Comparison of ENCODE assay signal across 29 mouse cellular contexts in the genomic region with DNA sequence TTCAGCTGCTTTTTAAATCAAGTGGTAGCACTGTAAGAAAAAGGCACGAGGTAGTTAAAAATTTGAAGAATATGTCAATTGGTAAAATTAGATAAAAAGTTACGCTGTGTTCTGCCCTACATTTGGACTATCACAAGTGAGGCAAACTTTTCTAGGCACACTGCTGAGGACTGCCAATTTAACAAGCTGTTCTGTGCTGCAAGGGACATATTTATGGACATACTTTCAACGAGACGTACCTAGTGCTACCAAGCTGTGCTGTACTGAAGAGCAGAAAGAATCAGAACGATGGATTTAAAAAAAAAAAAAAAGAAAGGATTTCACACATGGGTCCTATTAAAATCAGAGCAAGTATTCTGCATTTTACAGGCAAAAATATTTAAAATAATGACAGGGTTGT.
DNase-seq lines count a peak whose midpoint lies in the region; ATAC-seq and TF ChIP-seq lines count a peak whose summit lies in the region.
"Had no signal": no experiment of that assay in that cellular context is flagged by ENCODE, and none has a peak within 500 bp of the region (broad histone marks: within the 10 kb centered on the region; RNA-seq: fewer than 3 reads in every experiment).

No protein-coding gene starts in this region.

- no peak overlapping the region for H3K9ac ChIP-seq in forebrain, embryonic 14.5 days (ENCODE audit: low read length)
- no peak overlapping the region for H3K9ac ChIP-seq in forebrain, embryonic 13.5 days
- H3K9ac ChIP-seq in midbrain, postnatal 0 days (replicated peaks; ENCODE audit: low read length, poor library complexity, severe bottlenecking) = no peak overlapping the region
- H3K9ac ChIP-seq: heart, embryonic 12.5 days; hindbrain, embryonic 13.5 days; limb, embryonic 12.5 days; liver, embryonic 15.5 days; lung, embryonic 14.5 days; neural tube, embryonic 15.5 days had no signal

- no peaks in the 10 kb centered on the region for H3K4me1 ChIP-seq in forebrain, embryonic 14.5 days (ENCODE audit: control insufficient read depth, insufficient read depth, low read length)
- no peaks in the 10 kb centered on the region for H3K4me1 ChIP-seq in forebrain, embryonic 13.5 days
- H3K4me1 ChIP-seq in midbrain, postnatal 0 days (ENCODE audit: insufficient read depth, low read length) = no peaks in the 10 kb centered on the region
- H3K4me1 ChIP-seq: heart, embryonic 12.5 days; hindbrain, embryonic 13.5 days; limb, embryonic 12.5 days; liver, embryonic 15.5 days; neural tube, embryonic 15.5 days had no signal

- ATAC-seq in forebrain, embryonic 14.5 days = no peak
- ATAC-seq in forebrain, embryonic 13.5 days = no peak
- ATAC-seq in CD4-positive, CD25-positive, alpha-beta regulatory T cell, adult 4 months = no peak
- no peak for ATAC-seq in midbrain, postnatal 0 days (ENCODE audit: low FRiP score)

- no peak for TF ChIP-seq CTCF in midbrain, postnatal 0 days (IDR thresholded peaks at IDR 0.05)

- no peak overlapping the region for H3K4me2 ChIP-seq in forebrain, embryonic 14.5 days (ENCODE audit: low read length)
- H3K4me2 ChIP-seq in forebrain, embryonic 13.5 days = no peak overlapping the region
- no peak overlapping the region for H3K4me2 ChIP-seq in midbrain, postnatal 0 days (ENCODE audit: low read depth, low read length, poor library complexity, severe bottlenecking)
- H3K4me2 ChIP-seq: heart, embryonic 12.5 days; hindbrain, embryonic 13.5 days; limb, embryonic 12.5 days; liver, embryonic 15.5 days; lung, embryonic 14.5 days; neural tube, embryonic 15.5 days had no signal

- DNase-seq in forebrain, embryonic 14.5 days (ENCODE audit: low spot score) = peak; percentile 20
- peak; percentile 62 for DNase-seq in layer of hippocampus, adult 11-12 months (ENCODE audit: low spot score)
- DNase-seq in layer of hippocampus, postnatal 25 days (ENCODE audit: extremely low spot score in 1 of 2, low spot score in 1 of 2) = no peak
- DNase-seq in right cerebral cortex, adult 18-20 months = peak; percentile 35
- no peak for DNase-seq in right cerebral cortex, postnatal 25 days
- no peak for DNase-seq in midbrain, postnatal 0 days (ENCODE audit: low spot score)
- DNase-seq: adrenal gland, postnatal 10 days; cerebellum, adult 18-20 months; cerebellum, postnatal 10 days; heart, adult 2 months; heart, postnatal 4 days; kidney, adult 11 months; kidney, postnatal 14 days; lung, embryonic 14.5 days; lung, postnatal 14 days; midbrain, embryonic 14.5 days; retina, postnatal 1 day; spleen, adult 18-20 months; thymus, adult 18-20 months; thymus, postnatal 25 days had no signal

- H3K27ac ChIP-seq in forebrain, embryonic 14.5 days (ENCODE audit: low read depth, low read length) = no peak overlapping the region
- no peak overlapping the region for H3K27ac ChIP-seq in forebrain, embryonic 13.5 days
- H3K27ac ChIP-seq in midbrain, postnatal 0 days (ENCODE audit: low read depth, low read length) = no peak overlapping the region
- H3K27ac ChIP-seq: heart, adult 2 months; hindbrain, embryonic 13.5 days; limb, embryonic 12.5 days; liver, embryonic 15.5 days; neural tube, embryonic 15.5 days had no signal

- H3K4me3 ChIP-seq in forebrain, embryonic 14.5 days (ENCODE audit: low read depth, low read length) = no peak overlapping the region
- no peak overlapping the region for H3K4me3 ChIP-seq in forebrain, embryonic 13.5 days
- no peak overlapping the region for H3K4me3 ChIP-seq in midbrain, postnatal 0 days (ENCODE audit: low read depth, low read length)
- H3K4me3 ChIP-seq: erythroblast, embryonic 14.5 days; heart, adult 2 months; heart, embryonic 12.5 days; hindbrain, embryonic 13.5 days; limb, embryonic 12.5 days; liver, embryonic 15.5 days; neural tube, embryonic 15.5 days had no signal

- H3K9me3 ChIP-seq in forebrain, embryonic 14.5 days (replicated peaks; ENCODE audit: control insufficient read depth, low read length) = no peaks in the 10 kb centered on the region
- no peaks in the 10 kb centered on the region for H3K9me3 ChIP-seq in forebrain, embryonic 13.5 days (replicated peaks)
- H3K9me3 ChIP-seq in midbrain, postnatal 0 days (ENCODE audit: low read length) = no peaks in the 10 kb centered on the region
- H3K9me3 ChIP-seq: G1E; heart, embryonic 12.5 days; hindbrain, embryonic 13.5 days; limb, embryonic 12.5 days; liver, embryonic 15.5 days; neural tube, embryonic 15.5 days had no signal

- 78% methylated on average over 5 of the region's 5 CpGs for WGBS in forebrain, embryonic 14.5 days
- 82% methylated on average over 5 of the region's 5 CpGs for WGBS in forebrain, embryonic 13.5 days
- WGBS in midbrain, postnatal 0 days = 68% methylated on average over 5 of the region's 5 CpGs

- H3K27me3 ChIP-seq in forebrain, embryonic 14.5 days (replicated peaks; ENCODE audit: control insufficient read depth, insufficient read depth, low read length) = no peaks in the 10 kb centered on the region
- H3K27me3 ChIP-seq in forebrain, embryonic 13.5 days = no peaks in the 10 kb centered on the region
- no peaks in the 10 kb centered on the region for H3K27me3 ChIP-seq in midbrain, postnatal 0 days (ENCODE audit: insufficient read depth, low read length)
- H3K27me3 ChIP-seq: heart, embryonic 12.5 days; hindbrain, embryonic 13.5 days; limb, embryonic 12.5 days; liver, embryonic 15.5 days; neural tube, embryonic 15.5 days had no signal

- no peaks in the 10 kb centered on the region for H3K36me3 ChIP-seq in forebrain, embryonic 14.5 days (ENCODE audit: control insufficient read depth, insufficient read depth, low read length)
- no peaks in the 10 kb centered on the region for H3K36me3 ChIP-seq in forebrain, embryonic 13.5 days (ENCODE audit: poor library complexity, severe bottlenecking)
- H3K36me3 ChIP-seq in midbrain, postnatal 0 days (ENCODE audit: insufficient read depth, low read length) = no peaks in the 10 kb centered on the region
- H3K36me3 ChIP-seq: G1E; heart, embryonic 12.5 days; hindbrain, embryonic 13.5 days; limb, embryonic 12.5 days; liver, embryonic 15.5 days; neural tube, embryonic 15.5 days had no signal

Comparison
In these comparisons a context has a peak if more than half of its experiments do, and no peak if none do; other contexts are left out.
1. DNase-seq: peak in forebrain, embryonic 14.5 days (single experiment), layer of hippocampus, adult 11-12 months (single experiment) and right cerebral cortex, adult 18-20 months (single experiment); none in layer of hippocampus, postnatal 25 days (0 of 2), right cerebral cortex, postnatal 25 days (single experiment) and midbrain, postnatal 0 days (single experiment).